Mouse (Mus musculus): Measurements from ENCODE around the gene 1700001F09Rik.
"Not testable (repeated sequence)": the region's sequence is repeated elsewhere in the genome, so short reads cannot be mapped to it uniquely, and the experiment has no call there.

Gene 1700001F09Rik

DNA sequence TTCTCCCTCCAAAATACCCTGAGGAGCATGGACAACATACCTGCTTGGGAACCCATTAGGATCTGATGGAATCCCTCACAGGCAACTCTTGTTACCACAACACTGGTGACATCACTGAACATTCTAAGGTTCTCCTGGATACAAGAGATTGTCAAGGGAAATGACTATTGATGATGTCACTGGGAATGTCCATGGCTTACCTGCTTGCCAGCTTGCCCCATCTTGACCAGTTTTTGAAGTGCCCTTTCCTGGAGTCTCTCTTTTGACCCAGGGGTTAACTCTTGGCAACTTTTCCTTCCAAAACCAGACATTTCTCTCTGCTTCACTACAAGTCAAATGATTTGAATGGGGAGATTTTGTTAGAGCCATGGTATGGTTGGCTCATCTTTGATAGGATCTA is at the start of gene 1700001F09Rik:
Gene 1700001F09Rik (minus strand): TSS at position 101 of the 400 bp plus-strand sequence.
- not testable (repeated sequence) for DNase-seq (ENCODE audit: low spot score)

- DNase-seq (ENCODE audit: low spot score) = not testable (repeated sequence)
These were observed 14.1 kb upstream of the 1700001F09Rik start for GRCm38 (mm10) chr14:43361713-43362112.

DNA sequence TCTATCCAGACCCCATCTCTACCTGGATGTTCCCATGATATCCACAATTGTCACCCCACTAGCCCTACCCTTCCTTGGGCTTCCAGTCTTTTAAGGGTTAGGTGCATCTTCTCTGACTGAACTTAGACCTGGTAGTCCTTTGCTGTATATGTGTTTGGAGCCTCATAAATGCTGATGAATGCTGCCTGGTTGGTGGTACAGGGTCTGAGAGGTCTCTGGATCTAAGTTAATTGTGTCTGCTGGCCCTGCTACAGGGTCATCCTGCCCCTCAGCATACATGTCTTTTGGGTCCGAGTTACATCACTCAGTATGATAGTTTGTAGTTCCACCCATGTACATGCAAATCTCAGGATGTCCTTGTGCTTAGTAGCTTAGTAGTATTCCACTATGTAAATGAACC is 11.6 kb upstream of the 1700001F09Rik start:
- DNase-seq (ENCODE audit: low spot score) = not testable (repeated sequence)

DNA sequence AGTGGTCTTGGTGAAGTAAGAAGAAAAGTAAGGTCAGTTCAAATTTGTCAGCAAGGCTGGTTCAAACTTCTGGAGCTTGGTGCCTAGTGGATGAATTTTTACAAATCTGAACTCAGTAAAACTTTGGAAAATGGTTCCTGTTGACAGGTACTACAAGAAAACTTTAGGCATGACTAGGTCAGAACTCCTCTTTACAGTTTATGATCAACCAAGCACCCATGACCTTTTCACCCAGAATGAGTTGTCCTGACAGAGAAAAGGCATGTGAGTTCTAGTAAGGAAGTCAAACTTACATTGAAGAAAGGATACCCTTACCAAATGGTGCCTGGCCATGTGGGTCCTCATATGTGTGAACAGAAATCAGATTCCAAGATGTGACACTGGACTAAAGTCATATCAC is 9.9 kb upstream of the 1700001F09Rik start:
- not testable (repeated sequence) for DNase-seq (ENCODE audit: low spot score)

GRCm38 (mm10) chr14:43352944-43353343 is 5.3 kb upstream of the 1700001F09Rik start:
- not testable (repeated sequence) for DNase-seq (ENCODE audit: low spot score)

- not testable (repeated sequence) for DNase-seq (ENCODE audit: low spot score)
These were observed 10.0 kb downstream of the 1700001F09Rik start for GRCm38 (mm10) chr14:43337646-43338045.

- not testable (repeated sequence) for DNase-seq (ENCODE audit: low spot score)
These were observed 16.2 kb downstream of the 1700001F09Rik start for GRCm38 (mm10) chr14:43331362-43331880.

DNA sequence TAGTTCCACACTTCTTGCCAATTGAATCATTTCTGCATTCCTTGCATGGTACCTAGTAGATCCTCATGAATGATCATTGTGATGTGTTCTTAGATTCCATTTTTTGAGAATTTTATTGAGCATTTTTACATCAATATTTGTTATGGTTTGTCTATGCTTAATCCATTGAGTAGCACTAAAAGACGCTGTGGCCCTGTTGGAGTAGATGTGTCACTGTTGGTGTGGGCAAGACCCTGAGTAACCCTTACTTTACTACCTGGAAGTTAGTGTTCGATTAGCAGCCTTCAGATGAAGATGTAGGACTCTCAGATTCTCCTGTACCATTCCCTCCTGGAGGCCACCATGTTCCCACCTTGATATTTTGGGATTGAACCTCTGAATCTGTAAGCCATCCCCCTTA is 19.0 kb downstream of the 1700001F09Rik start:
- DNase-seq (ENCODE audit: low spot score) = not testable (repeated sequence)

GRCm38 (mm10) chr14:43319516-43319915 is 28.1 kb downstream of the 1700001F09Rik start:
- DNase-seq (ENCODE audit: low spot score) = not testable (repeated sequence)

GRCm38 (mm10) chr14:43293503-43293902 is 54.1 kb downstream of the 1700001F09Rik start, which contains the start of gene Gm8127:
Gene Gm8127 (minus strand): TSS chr14:43293832.
- DNase-seq (ENCODE audit: low spot score) = not testable (repeated sequence)
